Mouse (Mus musculus): ENCODE results near the gene Gm9844. TPM values are rescaled to one million over a fixed set of nuclear protein-coding genes. Genes with fewer than 3 reads are reported as not detected.
"Not testable (repeated sequence)": the region's sequence is repeated elsewhere in the genome, so short reads cannot be mapped to it uniquely, and the experiment has no call there.

Gm9844 gene
- total RNA-seq (2017), result 5.2 and 7.1 TPM in 2 replicates

GRCm38 (mm10) chr7:24861913-24862312, at the start of gene Gm9844:
Gm9844 (plus strand) TSS chr7:24862213.
- no peak for ATAC-seq (ENCODE audit: extremely low read depth, insufficient number of reproducible peaks, low FRiP score, poor library complexity, severe bottlenecking)

- peak; percentile 96 for ATAC-seq (ENCODE audit: extremely low read depth, insufficient number of reproducible peaks, low FRiP score, poor library complexity, severe bottlenecking)
Observed at GRCm38 (mm10) chr7:24817502-24817901, 44.5 kb upstream of the Gm9844 start.

GRCm38 (mm10) chr7:24824452-24824851, 37.6 kb upstream of the Gm9844 start:
- no peak for ATAC-seq (ENCODE audit: extremely low read depth, insufficient number of reproducible peaks, low FRiP score, poor library complexity, severe bottlenecking)

GRCm38 (mm10) chr7:24827181-24827580, 34.8 kb upstream of the Gm9844 start:
- no peak for ATAC-seq (ENCODE audit: extremely low read depth, insufficient number of reproducible peaks, low FRiP score, poor library complexity, severe bottlenecking)

- ATAC-seq (ENCODE audit: extremely low read depth, insufficient number of reproducible peaks, low FRiP score, poor library complexity, severe bottlenecking), result peak; percentile 98
Observed at GRCm38 (mm10) chr7:24838732-24839409, 23.1 kb upstream of the Gm9844 start.

- ATAC-seq (ENCODE audit: extremely low read depth, insufficient number of reproducible peaks, low FRiP score, poor library complexity, severe bottlenecking), result peak; percentile 14; the same call in 1 of the 2 replicates
Observed at GRCm38 (mm10) chr7:24839410-24839808, 22.6 kb upstream of the Gm9844 start.

- ATAC-seq (ENCODE audit: extremely low read depth, insufficient number of reproducible peaks, low FRiP score, poor library complexity, severe bottlenecking), result no peak
Observed at GRCm38 (mm10) chr7:24840331-24840730, 21.7 kb upstream of the Gm9844 start.

GRCm38 (mm10) chr7:24841009-24841408, 21.0 kb upstream of the Gm9844 start:
- ATAC-seq (ENCODE audit: extremely low read depth, insufficient number of reproducible peaks, low FRiP score, poor library complexity, severe bottlenecking), result no peak

GRCm38 (mm10) chr7:24844144-24844543, 17.9 kb upstream of the Gm9844 start:
- ATAC-seq (ENCODE audit: extremely low read depth, insufficient number of reproducible peaks, low FRiP score, poor library complexity, severe bottlenecking), result no peak

- no peak for ATAC-seq (ENCODE audit: extremely low read depth, insufficient number of reproducible peaks, low FRiP score, poor library complexity, severe bottlenecking)
Observed at GRCm38 (mm10) chr7:24845181-24845580, 16.8 kb upstream of the Gm9844 start.

- ATAC-seq (ENCODE audit: extremely low read depth, insufficient number of reproducible peaks, low FRiP score, poor library complexity, severe bottlenecking), result peak; percentile 55; the same call in 1 of the 2 replicates
Observed at GRCm38 (mm10) chr7:24845713-24846112, 16.3 kb upstream of the Gm9844 start.

- ATAC-seq (ENCODE audit: extremely low read depth, insufficient number of reproducible peaks, low FRiP score, poor library complexity, severe bottlenecking), result not testable (repeated sequence)
Observed at GRCm38 (mm10) chr7:24846576-24846975, 15.4 kb upstream of the Gm9844 start.

- no peak for ATAC-seq (ENCODE audit: extremely low read depth, insufficient number of reproducible peaks, low FRiP score, poor library complexity, severe bottlenecking)
Observed at GRCm38 (mm10) chr7:24850162-24850561, 11.9 kb upstream of the Gm9844 start.

GRCm38 (mm10) chr7:24850899-24851303, 11.1 kb upstream of the Gm9844 start:
- ATAC-seq (ENCODE audit: extremely low read depth, insufficient number of reproducible peaks, low FRiP score, poor library complexity, severe bottlenecking), result 0 out of 2 replicates have a peak, but pooled peaks have one; percentile 48

- no peak for ATAC-seq (ENCODE audit: extremely low read depth, insufficient number of reproducible peaks, low FRiP score, poor library complexity, severe bottlenecking)
Observed at GRCm38 (mm10) chr7:24851596-24852325, 10.3 kb upstream of the Gm9844 start.

GRCm38 (mm10) chr7:24852557-24853232, 9.3 kb upstream of the Gm9844 start:
- ATAC-seq (ENCODE audit: extremely low read depth, insufficient number of reproducible peaks, low FRiP score, poor library complexity, severe bottlenecking), result no peak

GRCm38 (mm10) chr7:24853233-24853563, 8.8 kb upstream of the Gm9844 start:
- ATAC-seq (ENCODE audit: extremely low read depth, insufficient number of reproducible peaks, low FRiP score, poor library complexity, severe bottlenecking), result no peak

- no peak for ATAC-seq (ENCODE audit: extremely low read depth, insufficient number of reproducible peaks, low FRiP score, poor library complexity, severe bottlenecking)
Observed at GRCm38 (mm10) chr7:24853695-24854094, 8.3 kb upstream of the Gm9844 start.

GRCm38 (mm10) chr7:24856460-24857120, 5.4 kb upstream of the Gm9844 start:
- ATAC-seq (ENCODE audit: extremely low read depth, insufficient number of reproducible peaks, low FRiP score, poor library complexity, severe bottlenecking), result 0 out of 2 replicates have a peak, but pooled peaks have one; percentile 28

Measured in neutrophil, adult 5-6 weeks (primary cell).